Mouse (Mus musculus) frontal cortex, postnatal 36 days (tissue): Measurements from ENCODE around the gene Zfp748.

Source experiments
- DNase-seq, 2 experiments: peaks; one replicate each; pipeline ENCODE4 v3.0.0; 2022; ENCODE audit warnings: low spot score in 2 of 2

Gene Zfp748

GRCm38 (mm10) chr13:67553730-67554129 lies at the start of gene Zfp748:
TSS of gene Zfp748 (minus strand) at chr13:67553830.
- DNase-seq, result no peak

GRCm38 (mm10) chr13:67572591-67573189 lies 19.1 kb upstream of the Zfp748 start:
- DNase-seq, result no peak

- DNase-seq, result peak; percentile 88 to 94
Observed at GRCm38 (mm10) chr13:67552505-67553346, 904 bp downstream of the Zfp748 start.

GRCm38 (mm10) chr13:67545941-67546340 lies 7.7 kb downstream of the Zfp748 start:
- no peak for DNase-seq

GRCm38 (mm10) chr13:67527049-67527730 lies 26.4 kb downstream of the Zfp748 start:
- no peak for DNase-seq

GRCm38 (mm10) chr13:67525753-67526410 lies 27.7 kb downstream of the Zfp748 start, which contains the start of the genes Gm26965 and Zfp87:
TSS of gene Gm26965 (minus strand) at chr13:67526151.
TSS of gene Zfp87 (minus strand) at chr13:67526177.
- peak; percentile 93 to 96 for DNase-seq

GRCm38 (mm10) chr13:67500908-67501307 lies 52.7 kb downstream of the Zfp748 start:
- no peak for DNase-seq

GRCm38 (mm10) chr13:67500084-67500719 lies 53.4 kb downstream of the Zfp748 start, which contains the start of gene Zfp58:
TSS of gene Zfp58 (minus strand) at chr13:67500555.
- DNase-seq, result peak; percentile 85 to 95

GRCm38 (mm10) chr13:67495631-67496030 lies 58.0 kb downstream of the Zfp748 start:
- DNase-seq, result no peak
